Mouse (Mus musculus) frontal cortex, postnatal 25 days (tissue): ENCODE data around the gene Klhl24.
"Not testable (repeated sequence)": the region's sequence is repeated elsewhere in the genome, so short reads cannot be mapped to it uniquely, and the experiment has no call there.

Source experiments
- DNase-seq, 2 experiments: peaks; one replicate each; pipeline ENCODE4 v3.0.0; 2022; ENCODE audit warnings: low spot score in 2 of 2

The Klhl24 gene

DNA sequence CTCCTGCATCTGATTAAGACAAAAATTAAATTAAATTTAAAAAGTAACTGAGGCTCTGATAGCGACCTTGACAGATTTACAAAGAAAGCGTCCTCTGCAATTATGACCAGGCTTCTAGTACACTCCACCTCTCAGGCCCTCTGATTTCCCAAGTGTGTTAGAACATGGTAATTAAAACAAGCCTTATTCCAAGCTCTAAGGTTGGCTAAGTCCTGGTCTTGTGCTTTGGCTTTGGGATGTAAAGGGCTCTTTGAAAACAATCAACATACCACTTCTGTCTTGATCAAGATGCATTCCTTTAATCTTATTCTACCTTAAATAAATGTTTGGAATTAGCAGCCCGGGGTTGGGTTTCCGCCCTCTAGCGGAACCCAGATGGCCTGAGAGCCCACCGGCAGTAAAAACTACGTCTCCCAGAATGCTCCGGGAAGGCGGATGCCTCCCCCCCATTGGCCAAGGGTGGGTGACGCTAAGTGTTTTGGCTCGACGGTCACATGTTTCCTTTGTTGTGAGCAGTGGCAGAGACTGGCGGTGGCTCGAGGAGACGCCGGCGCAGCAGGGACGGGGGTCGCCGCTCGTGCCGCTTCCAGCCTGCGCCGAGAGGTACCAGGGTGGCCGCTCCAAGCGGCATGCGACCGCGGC is at the start of gene Klhl24:
Gene Klhl24, plus strand, starts transcription at position 474 of the 642 bp plus-strand sequence.
- DNase-seq: peak; percentile 77 to 89

DNA sequence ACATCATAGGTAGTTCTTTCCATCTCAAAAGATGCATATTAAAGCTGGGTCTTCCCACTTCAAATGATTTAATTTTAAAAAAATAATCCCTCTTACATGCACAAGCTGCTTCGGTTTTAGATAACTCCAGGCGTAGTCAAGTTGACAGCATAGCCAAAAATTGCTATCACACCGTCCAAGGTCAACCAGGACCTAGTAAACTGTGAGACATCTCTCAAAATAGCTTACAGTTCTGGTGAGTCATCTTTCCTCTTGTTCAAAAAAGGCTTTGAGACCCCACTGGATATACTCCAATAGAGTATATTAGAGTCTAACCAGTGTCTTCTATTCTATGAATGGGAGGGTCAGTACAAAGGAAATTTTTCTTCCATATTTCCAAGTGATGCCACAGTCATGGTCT is 44.7 kb upstream of the Klhl24 start:
- DNase-seq: no peak

DNA sequence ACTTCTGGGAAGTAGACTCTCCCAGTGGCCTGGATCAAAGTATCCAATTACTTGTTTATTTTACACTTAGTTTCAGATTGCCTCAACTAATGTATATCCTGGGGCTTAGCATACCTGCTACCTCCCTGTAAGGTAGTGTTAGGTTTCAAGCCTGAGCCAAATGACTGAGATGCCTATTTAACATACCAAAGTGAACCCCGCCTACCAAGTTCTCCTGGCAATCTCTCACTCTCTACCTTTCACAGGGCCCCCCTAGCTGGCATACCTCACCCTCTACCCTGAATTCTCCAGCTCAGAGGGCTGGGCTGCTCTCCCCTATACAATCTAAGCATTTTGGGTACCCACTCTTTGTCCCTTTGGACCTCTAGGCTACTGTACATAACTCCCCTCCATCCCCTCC is 24.6 kb upstream of the Klhl24 start:
- DNase-seq: no peak

- no peak for DNase-seq
Measured at GRCm38 (mm10) chr16:20076675-20077074, 20.7 kb upstream of the Klhl24 start.

DNA sequence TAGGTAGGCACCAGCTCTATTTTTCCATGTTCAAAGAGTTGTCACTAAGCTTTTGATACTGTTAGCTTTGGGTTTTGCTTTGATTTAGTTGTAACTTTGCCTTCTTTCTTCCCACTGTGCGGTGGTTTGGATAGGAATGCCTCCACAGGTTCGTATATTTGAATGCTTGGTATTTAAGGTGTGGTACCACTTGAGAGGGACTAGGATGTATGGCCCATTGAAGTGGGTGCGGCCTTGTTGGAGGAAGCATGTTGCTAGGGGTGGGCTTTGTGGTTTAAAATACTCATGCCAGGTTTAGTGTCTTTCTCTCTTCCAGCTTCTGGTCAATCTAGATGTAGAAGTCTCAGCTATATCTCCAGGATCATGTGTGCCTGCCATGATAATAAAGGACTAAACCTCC is 17.1 kb upstream of the Klhl24 start:
- DNase-seq: no peak

GRCm38 (mm10) chr16:20084623-20085022 is 12.7 kb upstream of the Klhl24 start:
- DNase-seq: no peak

DNA sequence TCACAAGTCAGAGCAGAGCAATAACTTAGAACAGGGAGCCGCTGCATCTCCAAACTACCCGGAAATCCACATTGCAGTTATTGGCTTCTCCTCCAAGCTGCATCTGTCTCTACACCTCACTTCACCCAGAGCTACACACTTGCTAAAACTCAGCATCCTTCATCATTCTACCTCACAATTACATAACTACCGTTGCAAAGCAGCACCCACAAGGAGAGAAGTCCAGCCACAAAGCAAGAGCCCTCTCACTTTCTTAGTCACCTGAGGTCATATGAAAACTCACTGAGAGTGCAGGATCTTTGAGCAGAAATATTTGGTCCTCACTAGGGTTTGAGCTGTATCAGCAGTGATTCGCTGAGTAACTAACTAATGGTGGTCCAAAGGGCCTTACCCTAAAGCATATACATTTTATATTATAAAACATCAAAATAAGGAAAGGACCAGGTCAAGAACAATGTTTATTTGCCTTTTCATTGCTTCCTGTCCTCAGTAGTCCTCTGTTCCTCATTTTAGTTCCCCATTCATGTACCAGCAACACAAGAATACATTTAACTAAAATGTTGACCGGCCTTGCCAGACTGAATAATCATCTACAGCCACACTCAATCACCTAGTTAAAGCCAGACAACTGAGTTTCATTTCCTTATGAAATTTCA is 12.0 kb upstream of the Klhl24 start:
- DNase-seq: no peak

- no peak for DNase-seq
Measured at GRCm38 (mm10) chr16:20086976-20087375, 10.4 kb upstream of the Klhl24 start.

- no peak for DNase-seq
Measured at GRCm38 (mm10) chr16:20089636-20090035, 7.7 kb upstream of the Klhl24 start.

- DNase-seq: no peak
Measured at GRCm38 (mm10) chr16:20090921-20091575, 6.3 kb upstream of the Klhl24 start.

DNA sequence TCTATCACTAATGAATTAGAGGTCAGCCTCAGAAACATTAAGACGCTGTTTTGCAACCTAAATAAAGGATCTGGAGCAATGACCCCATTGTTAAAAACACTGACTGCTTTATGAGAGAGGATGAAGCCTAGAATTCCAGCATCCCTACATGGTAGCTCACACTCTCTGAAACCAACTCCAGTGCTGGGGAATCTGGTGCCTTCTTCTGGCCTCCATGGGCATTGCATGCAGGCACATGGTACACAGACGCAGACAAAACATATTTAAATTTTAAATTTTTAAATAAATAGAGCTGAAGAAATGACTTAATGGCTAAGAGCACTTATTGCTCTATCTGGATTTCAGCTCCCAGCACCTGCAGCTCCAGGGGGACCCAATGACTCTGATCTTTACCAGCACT is 1.4 kb upstream of the Klhl24 start:
- no peak for DNase-seq

DNA sequence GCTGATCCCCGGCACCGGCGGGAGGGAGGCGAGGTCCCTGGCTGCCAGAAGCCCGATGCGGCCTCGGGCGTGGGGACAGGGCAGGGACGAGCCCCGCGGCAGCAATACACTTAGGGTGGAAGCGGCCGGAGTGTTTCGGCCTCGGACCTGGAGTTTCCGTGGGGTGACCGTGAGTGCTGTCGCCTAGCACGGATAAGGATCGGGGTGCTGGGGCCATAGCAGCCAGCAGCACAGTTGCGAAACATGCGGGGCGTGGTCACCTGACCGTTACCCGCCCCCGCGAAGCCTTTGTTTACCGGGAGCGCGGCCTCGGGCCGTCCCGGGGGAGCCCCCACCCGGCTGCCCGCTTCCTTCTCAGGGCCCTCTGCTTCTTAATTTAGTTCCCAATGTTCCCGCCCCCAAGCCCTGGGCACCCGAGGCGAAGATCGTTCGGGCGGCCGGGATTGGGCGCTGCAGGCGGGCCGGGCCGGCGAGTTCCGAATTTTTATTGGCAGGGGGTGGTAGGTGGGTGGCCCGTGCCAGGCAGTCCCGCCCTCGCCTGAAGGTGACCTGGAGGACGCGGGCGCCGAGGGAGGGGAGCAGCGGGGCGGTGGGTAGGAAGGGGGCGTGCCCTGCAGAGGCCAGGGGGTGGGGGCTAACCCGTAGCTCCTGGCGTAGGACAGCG is 501 bp downstream of the Klhl24 start:
- peak; percentile 81 to 85 for DNase-seq

GRCm38 (mm10) chr16:20098375-20098727 is 1.0 kb downstream of the Klhl24 start:
- DNase-seq: no peak

DNA sequence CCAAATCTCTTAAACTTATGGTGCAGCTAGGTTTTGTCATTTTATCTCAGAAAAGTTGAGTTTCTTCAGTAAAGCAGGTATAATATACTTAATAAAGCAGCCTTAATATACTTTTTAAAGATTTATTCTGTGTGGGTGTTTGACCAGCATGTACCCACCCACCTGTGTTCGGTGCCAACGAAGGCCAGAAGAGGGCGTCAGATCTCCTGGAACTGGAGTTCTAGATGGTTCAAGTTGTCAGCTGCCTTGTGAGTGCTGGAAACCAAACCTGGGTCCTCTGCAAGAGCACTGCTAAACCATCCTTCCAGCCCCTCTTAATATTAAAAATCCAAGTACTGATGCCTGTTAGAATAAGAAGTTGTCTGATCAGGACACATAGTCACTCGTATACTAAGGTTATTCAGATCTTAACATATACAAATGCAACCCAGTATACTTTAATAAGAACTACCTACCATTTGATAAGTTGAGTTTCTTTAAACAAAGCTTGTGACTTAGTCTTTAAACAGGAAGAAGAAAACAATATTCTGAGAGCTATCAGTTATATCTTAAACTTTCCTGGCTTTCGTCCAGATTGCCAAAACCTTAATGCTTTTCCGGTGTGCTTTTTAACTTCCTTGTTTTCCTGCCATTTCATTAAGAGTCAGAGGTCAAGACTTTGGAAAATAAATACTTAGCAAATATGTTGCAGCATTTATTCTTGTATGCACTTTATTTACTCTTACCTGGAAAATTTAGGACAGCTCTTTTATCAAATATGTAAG is 1.7 kb downstream of the Klhl24 start:
- no peak for DNase-seq

- DNase-seq: no peak
Measured at GRCm38 (mm10) chr16:20106996-20107395, 9.7 kb downstream of the Klhl24 start.

GRCm38 (mm10) chr16:20108961-20109360 is 11.6 kb downstream of the Klhl24 start:
- DNase-seq: no peak

DNA sequence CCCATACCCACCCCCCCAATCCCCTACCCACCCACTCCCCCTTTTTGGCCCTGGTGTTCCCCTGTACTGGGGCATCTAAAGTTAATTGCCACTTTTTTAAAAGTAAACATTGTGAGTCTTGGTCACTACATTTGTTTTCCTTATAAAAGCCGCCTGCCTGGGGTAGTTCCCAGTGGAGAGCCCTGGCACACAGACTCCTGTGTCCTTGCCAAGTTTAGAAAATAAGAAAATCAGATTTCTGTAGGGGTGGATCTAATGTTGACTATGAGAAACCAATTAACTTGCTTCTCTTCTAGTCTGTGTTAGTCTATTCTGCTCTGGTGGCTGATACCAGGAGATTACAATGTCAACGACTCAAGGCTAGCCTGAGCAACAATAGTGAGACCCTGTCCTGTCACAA is 15.3 kb downstream of the Klhl24 start:
- no peak for DNase-seq

GRCm38 (mm10) chr16:20116069-20116468 is 18.7 kb downstream of the Klhl24 start:
- no peak for DNase-seq

DNA sequence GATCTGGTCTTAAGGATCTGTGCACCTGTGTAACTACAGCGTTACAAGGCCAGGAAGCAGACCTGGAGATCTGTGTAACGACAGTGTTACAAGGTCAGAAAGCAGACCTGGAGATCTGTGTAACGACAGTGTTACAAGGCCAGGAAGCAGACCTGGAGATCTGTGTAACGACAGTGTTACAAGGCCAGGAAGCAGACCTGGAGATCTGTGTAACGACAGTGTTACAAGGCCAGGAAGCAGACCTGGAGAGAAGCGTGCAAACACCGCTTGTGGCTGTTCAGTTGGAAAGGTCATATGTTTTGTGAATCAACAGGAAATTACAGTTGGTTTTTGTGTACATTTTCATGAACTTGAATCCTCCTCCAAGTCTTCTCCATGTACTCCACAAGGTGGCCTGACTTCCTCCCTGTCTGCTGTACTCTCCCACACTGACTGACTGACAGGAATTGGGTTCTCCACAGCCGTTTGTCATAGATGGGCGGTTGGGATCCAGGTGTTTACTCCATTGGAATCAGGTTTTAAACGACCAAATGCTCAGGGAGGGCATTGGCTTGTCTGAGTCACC is 29.1 kb downstream of the Klhl24 start:
- not testable (repeated sequence) for DNase-seq

- DNase-seq: no peak
Measured at GRCm38 (mm10) chr16:20130397-20130796, 33.1 kb downstream of the Klhl24 start.

- DNase-seq: peak; percentile 64 to 74
Measured at GRCm38 (mm10) chr16:20140772-20141531, 43.6 kb downstream of the Klhl24 start, which contains the start of gene Yeats2. Gene Yeats2 (plus strand): TSS chr16:20141063.
